Mouse (Mus musculus) small intestine, adult 2 months (tissue): ENCODE measurements around the gene St6galnac3.

Source experiments
- CTCF ChIP-seq: fragments of 200-500 bp; IDR thresholded peaks from 2 replicates; pipeline ENCODE4 v1.5.1; 2012; ENCODE audit warnings: low read depth, mild to moderate bottlenecking, control low read depth, inconsistent platforms, low read length, moderate library complexity, mixed read lengths; ENCODE audit not compliant: insufficient replicate concordance, insufficient read length; ENCODE audit errors: extremely low read depth
- POLR2A ChIP-seq: fragments of 200-500 bp; IDR thresholded peaks from 2 replicates; pipeline ENCODE4 v1.6.1; 2012; ENCODE audit warnings: low read depth, mild to moderate bottlenecking, control low read depth, inconsistent platforms, low read length, moderate library complexity

GRCm38 (mm10) chr3:153512545-153512944 is 212.4 kb downstream of the St6galnac3 start:
- TF ChIP-seq CTCF, result no peak
- TF ChIP-seq POLR2A, result no peak
